Mouse (Mus musculus): ENCODE measurements around the gene Trpm3.

Trpm3 gene

DNA sequence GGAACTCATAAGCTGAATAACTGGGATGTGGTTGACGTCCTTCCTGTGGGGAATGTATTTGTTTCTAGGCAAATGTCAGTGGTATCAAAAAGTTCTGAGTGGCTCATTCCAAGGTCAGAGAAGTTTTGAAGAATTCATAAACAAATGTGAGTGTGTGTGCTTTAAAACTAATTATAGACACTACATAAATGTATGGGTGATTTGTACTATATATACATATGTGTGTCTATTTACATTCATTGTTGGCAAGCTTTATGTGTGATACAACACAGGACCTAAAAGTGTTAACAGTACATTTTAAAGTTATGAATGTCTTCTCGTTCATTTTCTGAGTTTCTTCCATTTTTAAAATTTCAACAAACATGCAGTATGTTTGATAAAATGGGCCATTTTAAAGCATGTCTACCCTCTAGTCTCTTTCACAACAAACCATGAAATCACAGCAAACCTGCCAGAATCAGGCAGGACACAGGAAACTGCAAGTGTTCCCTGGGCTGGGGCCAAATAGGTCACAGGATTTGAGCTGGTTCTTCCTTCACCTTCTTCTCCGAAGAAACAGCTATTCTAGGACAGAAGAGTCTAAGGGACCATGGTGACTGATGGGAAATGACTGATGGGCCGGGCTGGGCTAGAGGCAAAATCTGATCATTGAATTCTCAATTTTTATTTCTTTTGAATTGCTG lies 334.3 kb downstream of the Trpm3 start:
- in situ Hi-C loops (cut with MseI, MboI) = no loop called here

DNA sequence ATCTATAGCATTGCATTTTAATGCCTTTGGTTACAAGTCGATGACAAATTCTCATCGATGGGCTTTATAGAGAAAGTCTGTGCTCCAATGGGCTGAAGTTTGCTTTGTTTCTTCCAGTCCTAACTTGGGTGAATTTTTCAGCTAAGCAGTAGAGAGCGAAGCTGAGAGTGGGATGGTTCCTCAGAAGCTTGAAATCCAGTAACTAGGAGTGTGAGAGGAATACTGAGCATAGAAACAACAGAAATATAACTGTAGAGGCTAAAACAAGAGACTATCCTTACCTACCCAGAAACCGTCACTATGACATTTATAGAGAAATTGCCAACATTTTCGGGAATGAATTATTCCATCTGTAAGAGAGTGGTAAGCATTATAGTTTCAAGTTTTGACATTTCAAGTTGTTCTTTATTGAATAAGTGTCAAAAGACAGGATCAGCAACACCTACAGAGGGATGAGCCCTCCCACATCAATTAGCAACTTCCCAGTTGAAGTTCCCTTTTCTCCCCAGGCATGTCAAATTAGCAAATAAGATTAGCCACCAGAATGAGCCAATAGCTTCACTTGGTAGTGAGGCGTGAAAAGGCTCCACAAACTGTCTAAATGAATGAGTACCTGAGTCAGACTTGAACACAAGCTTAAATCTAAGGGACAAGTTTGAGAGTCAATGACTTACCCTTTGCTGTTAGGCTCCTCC lies 339.6 kb downstream of the Trpm3 start:
- in situ Hi-C loops (cut with MseI, MboI) = no loop called here

DNA sequence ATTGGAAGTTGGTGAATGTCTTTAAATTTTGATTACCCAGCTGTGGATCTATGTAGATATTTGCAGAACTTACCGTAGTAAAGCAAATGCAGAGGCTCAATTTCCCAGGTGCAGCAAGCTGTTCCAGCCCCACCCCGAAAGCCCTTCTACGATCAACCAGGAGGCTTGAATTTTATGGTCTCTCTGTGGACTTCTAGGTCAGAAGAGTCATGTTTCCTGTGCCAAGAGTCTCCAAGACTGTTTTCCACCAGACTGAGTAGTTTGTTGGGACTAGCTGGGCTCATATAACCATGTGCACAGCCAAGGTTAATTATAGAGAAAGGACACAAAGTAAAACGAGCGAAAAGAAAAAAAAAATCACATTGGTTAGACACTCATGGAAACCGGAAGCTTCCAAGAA lies 364.6 kb downstream of the Trpm3 start:
- in situ Hi-C loops (cut with MseI, MboI) = no loop called here

DNA sequence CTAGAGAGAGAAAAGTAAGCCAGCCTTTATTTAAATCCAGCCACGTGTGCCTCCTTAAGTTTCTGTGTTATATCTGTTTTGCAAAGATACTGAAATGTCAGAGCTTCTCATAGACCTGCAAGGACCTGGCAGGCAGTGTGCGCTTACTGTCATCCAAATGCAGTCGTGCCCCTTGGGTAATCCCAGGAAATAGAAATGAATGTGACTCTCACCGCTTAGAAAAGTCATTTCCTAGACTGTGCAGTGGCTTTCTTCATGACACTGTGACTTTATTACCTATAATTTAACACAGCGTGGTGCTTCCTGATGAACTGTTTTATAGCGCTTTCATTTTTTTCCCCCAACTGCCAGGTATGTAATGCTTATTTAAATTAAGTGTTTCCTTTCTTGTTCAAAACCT lies 379.7 kb downstream of the Trpm3 start:
- in situ Hi-C loops (cut with MseI, MboI) = no loop called here

DNA sequence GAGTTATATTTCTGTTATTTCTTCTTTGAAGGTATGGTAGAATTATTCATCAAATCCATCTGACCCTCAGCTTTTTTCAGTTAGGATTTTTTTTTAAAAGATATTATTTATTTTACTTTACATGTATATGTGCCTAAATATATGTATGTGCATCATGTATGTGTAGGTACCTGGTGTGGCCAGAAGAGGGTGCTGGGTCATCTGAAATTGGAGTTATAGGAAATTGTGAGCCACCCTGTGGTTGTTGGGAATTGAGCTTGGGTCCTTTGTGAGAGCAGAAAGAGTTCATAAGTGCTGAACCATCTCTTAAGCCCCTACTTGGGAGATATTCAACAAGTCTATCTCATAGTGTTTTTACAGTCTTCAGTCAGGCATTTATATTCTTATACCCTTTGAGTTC lies 389.1 kb downstream of the Trpm3 start:
- in situ Hi-C loops (cut with MseI, MboI) = loop anchor here in 1 of 2 experiments (25.0 kb wide), 1 partner anchor 191 kb away; no protein-coding TSS in a partner anchor

DNA sequence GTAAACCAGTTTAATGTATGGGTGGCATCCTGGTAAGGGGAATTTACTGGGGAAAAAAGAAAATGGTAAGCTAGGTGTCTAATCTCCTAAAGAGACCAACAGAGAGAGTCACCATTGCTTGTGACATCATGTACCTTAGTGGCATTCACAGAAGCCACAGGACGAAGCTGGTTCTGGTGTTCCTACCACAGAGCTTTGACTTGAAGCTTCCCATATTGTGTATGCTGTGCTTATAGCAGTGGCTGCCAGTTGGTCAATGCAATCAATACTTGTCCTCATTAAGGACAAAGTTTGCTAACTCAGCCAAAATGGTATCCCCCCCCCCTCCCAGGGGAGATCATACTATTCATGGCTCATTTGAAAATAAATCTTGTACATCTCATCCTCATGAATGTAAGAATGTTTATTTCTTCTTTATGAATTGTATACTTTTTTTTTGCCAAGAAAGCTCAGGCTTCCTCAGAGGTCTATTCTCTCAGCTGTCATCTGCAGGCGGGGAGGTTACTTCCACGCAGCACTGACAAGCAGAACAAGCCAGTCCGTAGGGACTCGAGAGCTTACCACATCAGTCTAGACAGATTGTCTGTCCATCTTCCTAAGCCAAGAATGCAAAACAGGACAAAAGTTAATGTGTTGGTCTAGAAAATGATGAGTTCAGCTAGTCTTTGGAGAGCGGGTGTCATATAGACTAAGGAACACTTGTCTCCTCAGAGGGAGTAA lies 404.3 kb downstream of the Trpm3 start:
- in situ Hi-C loops (cut with MseI, MboI) = loop anchor here in 1 of 2 experiments (25.0 kb wide), 1 partner anchor 206 kb away; no protein-coding TSS in a partner anchor

DNA sequence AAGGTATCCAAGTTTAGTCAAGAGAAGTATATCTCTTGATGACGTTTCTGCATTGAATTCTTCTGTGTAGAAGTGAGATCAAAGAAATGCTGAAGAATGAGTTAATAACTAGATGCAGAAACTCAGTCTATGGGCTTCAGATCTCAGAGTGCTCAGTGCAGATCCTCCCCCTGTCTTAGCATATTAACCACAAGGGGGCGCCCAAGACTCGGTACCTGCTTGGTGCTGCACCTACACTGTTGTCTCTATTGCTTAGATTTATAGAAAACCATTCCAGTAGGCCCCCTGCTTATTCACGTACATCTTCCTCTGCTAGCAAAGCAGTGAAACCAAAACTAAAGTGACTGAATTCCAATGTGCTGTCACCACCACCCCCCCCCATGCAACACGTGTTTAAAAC lies 413.3 kb downstream of the Trpm3 start:
- in situ Hi-C loops (cut with MseI, MboI) = loop anchor here in 1 of 2 experiments (10.0 kb wide), 1 partner anchor 333 kb away; no protein-coding TSS in a partner anchor

DNA sequence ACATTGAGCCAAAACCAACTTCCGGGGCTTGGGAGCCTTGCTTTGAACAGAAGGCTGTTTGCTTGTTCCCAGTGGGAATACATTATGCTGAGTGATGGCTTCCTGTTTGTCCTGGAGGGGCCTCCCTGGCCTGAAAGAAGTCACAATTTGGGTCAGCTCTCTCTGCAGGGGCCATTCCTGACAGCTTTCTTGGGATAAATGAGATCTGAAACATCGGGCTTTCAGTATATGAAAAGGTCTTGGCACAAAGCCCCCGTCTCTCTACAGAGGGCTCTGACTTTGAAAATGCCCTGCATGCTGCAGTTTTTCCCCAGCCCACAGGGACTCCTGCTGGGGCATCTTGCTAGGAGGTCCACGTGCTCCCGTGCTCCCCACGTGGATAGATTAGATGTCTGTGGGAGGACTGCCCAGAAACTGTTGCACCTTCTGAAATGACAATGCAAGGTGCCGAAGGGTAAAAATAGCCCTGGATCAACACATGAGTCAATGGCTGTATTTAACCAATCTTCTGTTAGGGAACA lies 415.6 kb downstream of the Trpm3 start:
- in situ Hi-C loops (cut with MseI, MboI) = loop anchor here in 1 of 2 experiments (10.0 kb wide), 1 partner anchor 330 kb away; no protein-coding TSS in a partner anchor

DNA sequence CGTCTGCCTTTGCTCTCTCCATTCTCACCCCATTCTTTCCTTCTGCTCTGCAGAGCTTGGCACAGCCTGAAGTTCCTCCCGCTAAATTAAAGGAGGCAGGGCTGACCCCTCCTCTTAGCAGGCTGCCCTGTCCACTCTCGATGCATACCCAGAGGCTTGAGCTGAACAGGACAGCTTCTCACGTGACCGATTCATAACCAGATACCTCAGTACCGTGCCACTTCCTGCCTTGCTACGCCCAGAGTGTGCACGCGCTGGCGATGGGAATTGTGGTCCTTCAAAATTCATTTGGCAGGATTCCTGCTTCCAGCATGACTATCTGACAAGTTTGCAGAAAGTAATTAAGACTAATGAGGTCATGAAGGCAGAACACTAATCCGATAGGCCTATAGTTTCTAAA lies 433.6 kb downstream of the Trpm3 start:
- in situ Hi-C loops (cut with MseI, MboI) = no loop called here

DNA sequence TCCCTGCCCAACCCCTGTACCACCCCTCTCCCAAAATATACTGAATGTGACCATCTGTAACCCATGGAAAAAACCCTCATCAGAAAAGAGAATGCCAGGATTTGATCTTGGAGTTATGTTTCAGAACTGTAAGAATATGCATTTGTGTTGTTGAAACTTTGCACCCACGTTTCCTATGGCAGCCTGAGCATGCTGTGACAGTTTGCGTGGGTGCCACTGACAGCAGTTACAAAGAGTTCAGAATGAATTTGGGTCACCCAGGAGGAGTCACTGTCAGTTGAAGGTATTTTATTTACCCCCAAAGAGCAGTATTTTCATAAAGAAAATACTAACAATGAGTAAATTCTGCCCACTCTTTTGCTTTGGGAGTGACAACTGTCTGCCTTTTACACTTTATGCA lies 434.0 kb downstream of the Trpm3 start:
- in situ Hi-C loops (cut with MseI, MboI) = no loop called here

DNA sequence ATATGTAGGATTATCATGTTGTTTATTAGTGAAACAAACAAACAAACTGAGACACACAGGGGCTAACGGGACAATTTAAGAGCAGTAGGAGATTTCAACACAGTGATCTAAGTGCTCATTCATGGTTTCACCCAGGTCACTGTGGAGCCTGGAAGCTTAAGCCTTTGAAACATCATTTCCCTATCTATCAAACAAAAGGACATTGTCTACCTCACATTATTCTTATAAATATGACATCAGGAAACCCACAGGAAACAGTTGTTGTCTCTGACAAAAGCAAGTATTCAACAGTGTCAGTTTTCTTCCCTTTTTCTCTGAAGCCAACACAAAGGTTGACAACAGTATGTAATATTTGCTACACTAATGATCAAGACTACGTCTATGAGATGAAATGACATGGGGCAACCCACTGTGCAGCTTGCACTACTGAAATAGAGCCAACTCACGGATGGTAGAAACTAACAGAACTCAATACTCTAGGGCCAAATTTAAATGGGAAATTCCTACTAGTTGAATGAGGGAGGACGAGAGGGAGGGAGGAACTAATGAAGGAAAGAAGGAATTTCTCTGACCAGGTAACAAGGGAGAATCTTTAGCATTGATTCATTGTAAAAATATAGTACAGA lies 443.4 kb downstream of the Trpm3 start:
- in situ Hi-C loops (cut with MseI, MboI) = no loop called here

DNA sequence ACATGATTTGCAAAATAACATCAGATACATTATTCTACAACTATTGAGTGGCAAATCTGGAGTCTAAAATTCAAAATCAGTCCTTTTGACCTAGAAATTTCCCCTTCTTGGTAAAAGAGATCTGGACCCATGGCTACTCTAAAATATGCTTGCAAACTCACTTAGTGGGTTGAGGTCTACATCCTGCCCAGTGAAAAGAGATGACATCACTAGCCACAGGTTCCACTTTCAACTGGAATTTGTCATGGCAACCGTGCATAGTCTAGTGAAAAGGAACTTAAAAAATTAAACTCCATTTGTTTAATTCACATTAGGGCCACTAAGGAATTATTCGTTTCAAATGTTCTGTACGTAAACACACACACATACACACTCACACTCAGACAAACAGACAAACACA lies 455.6 kb downstream of the Trpm3 start:
- in situ Hi-C loops (cut with MseI, MboI) = no loop called here

DNA sequence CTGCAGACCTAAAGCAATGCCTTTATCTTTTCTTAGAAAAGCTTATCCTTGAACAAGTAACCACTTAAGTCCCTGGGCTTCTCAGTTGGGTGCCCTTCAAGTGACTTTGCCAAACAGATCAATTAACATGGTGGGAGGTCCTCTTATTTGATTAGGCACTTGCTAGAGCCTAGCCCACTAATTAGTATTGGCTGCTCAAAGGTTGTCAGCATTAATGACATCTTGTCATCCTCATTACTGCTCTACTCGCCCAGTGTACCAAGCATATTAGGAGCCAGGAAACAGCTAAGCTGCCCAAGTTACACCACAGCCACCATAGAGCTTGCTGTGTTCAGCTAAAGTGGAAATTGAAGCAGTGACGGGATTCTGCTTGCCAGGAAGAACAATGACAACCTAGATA lies 456.4 kb downstream of the Trpm3 start:
- in situ Hi-C loops (cut with MseI, MboI) = no loop called here

DNA sequence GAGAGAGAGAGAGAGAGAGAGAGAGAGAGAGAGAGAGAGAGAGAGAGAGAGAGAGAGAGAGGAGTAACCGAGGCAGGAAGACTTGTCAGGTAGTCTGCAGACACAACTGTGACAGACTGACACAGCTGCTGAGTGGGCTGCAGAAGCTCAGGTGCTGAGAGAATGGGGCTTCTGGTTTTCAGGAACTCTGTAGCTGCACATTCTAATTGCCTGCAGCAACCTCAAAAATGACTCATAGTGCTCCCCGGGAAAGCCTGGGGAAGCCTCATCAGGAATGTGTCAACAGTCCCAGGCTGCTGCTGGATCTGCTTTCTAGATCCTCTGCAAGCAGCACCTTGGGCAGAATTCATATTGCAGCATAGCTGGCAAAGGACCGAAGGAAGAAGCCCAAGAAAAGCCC lies 457.9 kb downstream of the Trpm3 start:
- in situ Hi-C loops (cut with MseI, MboI) = no loop called here

DNA sequence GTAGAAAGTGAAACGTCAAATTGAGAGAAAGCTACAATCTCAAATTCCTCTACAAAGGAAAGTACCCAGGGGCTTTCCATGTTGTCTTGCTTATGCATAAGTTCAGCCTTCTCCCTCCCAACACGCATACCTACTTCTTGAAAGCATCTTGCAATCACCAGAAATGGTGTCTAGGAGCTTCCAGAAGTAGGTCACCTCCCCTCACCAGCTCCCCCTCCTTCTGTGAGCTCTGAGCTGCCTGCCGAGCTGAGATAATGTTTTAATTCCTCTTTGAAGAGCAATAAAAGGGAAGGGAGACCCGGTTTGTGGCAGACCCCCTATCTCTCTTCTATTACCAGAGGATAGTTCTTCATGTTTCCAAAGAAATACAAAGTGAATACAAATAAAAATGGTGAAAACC lies 465.5 kb downstream of the Trpm3 start:
- in situ Hi-C loops (cut with MseI, MboI) = no loop called here

DNA sequence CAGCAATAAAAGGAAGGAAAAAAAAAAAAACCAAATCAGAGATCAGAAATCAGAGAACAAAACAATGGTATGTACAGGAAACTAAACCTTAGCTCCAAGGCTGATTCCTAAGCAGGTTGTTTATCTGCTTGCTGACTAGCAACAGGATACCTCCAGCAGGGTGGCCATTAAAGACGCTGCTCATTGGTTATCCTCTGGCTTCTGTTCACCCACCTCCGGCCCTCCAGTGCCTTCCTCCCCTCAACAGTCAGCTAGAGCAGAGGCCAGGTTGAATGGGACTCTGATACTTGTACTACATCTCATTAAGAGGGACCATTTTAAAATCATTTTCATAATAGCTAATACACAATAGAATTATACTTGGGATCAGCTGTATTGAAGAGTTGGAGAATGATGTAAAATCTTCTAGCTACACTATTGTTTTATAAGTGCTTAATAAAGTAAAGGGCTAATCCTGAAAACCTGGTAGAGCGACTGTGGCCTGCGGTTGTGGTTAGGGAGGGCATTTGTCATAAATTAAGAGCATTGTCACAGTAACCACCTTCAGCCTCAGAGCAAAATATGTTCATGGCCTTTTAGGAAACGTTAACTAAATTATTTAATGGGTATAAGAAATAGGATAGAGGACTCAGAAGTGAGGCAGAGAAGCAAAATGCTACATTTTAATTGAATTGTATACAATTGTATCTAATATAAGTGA lies 469.3 kb downstream of the Trpm3 start:
- in situ Hi-C loops (cut with MseI, MboI) = no loop called here

DNA sequence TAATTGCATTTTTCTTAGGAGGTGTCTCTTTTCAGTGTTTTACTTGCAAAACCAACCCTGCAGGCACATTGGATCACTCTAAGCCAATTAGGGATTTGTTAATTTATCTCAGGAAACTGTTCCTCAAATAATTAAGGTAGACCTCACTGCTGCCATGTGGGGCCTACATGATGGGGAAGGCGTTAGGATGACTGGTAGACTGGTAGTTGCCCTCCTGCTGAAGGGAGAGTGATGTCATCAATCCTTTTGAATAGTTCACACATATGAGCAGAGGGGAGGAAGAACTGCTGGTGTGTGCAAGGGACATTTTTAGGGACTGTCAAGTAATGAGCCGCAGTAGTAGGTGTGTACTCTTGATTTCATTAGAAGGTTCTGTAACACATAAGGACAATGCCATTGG lies 472.8 kb downstream of the Trpm3 start:
- in situ Hi-C loops (cut with MseI, MboI) = no loop called here

DNA sequence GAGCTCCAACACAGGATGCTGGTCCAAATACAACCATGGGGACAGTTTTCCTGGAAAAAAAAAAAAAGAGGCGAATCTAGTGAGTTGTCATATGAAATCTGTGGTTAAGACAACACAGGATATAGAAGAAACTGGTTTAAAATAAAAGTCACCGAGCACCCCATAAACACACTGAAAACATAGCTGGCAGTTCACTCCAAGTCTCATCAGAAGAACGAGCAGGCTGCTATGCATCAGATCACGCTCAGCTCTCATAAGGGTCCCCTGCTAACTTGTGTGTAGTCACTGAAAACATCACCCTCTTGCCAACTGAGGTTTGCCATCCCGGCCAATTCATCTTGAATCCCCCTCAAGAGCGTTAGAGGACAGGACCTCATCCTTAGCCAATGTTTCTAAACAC lies 476.5 kb downstream of the Trpm3 start:
- in situ Hi-C loops (cut with MseI, MboI) = no loop called here

DNA sequence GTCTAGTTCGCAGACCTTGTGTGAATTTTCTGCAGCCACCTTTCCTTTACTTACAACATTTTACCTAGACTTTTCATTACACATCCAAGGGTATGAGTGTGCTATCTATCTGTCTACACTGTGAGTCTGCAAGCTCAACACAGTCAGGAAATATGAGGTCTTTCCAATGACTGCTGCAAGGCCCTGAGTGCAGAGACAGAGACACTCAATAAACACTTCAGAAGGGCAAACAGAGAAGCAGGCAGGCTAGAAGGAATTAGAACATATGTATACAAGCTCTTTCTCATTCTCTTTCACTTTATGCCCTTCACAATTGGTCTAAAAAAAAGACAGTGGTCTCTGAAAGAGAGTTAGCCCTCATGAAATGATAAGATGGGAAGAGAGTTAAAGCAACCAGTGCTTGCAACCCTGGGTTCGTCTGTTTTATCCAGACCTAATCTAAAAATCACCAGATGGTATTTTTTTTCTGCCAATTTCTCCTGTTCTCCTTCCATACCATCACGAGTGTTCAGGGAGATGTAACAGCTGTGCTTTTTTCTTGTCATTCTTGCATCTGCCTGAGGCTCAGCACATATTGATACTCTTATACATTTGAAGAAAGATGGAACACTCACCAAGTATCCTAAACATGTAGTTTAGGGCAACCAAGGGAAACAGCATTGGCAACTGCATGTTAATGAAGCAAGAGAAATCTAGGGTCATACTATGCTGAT lies 486.1 kb downstream of the Trpm3 start:
- in situ Hi-C loops (cut with MseI, MboI) = no loop called here

DNA sequence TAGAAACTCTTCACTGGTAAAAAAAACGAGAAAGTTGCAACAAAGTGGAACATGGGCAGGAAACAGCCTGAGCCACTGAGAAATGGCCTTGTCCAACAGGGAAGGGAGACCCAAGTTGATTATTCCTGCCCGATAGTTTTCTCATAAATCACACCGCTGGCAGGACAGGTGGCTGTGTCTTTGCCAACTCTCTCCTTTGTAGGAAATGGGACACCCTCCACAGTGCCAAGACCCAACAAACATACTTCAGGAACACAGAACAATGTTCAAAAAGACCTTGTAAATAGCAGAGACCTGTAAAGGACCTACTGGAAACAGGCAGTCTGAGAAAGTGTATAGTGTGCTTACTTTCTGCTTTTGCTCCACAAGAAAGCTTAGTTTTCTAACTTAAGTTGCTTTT lies 490.0 kb downstream of the Trpm3 start:
- in situ Hi-C loops (cut with MseI, MboI) = no loop called here

DNA sequence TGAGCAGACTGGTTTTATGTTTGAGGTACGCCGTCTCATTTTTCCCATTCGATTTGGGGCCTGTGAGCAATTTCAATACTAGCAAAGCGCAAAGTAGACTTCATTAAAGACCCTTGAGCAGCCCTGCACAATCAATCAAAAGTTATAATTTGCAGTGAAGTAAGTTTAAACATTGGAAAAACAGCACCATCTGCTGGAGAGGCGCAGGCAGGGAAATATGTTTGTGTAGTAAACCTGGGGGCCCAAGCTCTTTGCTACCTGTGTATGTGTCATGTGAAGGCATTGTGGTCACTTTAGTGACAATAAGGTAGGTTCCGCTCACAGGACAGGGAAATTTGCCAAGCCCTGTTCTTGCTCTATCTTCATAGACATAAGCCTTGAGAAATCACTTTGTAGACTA lies 492.5 kb downstream of the Trpm3 start:
- in situ Hi-C loops (cut with MseI, MboI) = loop anchor here (10.0 kb wide), 2 partner anchors 287 to 297 kb away; no protein-coding TSS in a partner anchor
